Mouse (Mus musculus): Measurements from ENCODE around the gene Arl4a. TPM values are rescaled to one million over a fixed set of nuclear protein-coding genes. Genes with fewer than 3 reads are reported as not detected.

Arl4a gene
- total RNA-seq, 2 experiments from 2014 or later: 9.3 to 11.3 TPM

DNA sequence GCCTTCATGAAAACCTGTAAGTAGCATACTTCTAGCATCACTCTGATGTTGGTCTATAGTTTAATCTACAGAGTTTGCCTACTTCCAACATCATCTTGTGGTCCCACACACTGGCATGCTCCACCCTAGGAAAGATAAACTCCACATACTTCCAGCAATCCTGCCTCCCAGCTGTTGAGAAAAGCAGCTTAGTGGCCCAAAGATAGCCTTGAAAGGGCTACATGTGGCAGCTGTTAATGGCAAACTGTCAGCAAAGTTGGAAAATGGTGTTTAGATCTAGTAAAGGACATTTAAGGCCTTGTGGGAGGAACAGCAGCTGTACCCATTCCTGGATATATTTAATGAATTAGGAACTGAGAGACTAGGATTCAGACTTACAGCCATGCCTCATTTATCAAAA, 68.3 kb downstream of the Arl4a start:
- no peak for ATAC-seq (ENCODE audit: poor library complexity, severe bottlenecking)

DNA sequence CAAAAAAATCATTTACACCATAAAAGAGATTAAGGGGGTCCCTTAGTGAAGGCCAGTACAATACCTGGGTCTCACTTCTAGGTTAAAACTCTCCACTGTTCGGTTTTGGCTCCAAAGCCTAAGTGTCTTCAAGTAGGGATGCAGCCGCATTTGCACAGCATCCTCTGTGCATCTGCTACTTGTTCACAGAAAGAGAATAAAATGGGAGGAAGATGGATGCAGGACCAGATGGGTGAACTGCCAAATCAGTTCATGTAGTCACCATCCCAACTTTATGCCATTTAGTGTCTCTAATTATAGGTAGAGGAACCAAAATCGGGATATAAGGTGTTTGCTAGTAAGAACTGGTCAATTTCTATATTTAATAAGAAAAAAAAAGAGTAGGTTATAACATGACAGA, 69.7 kb downstream of the Arl4a start:
- no peak for ATAC-seq (ENCODE audit: poor library complexity, severe bottlenecking)

DNA sequence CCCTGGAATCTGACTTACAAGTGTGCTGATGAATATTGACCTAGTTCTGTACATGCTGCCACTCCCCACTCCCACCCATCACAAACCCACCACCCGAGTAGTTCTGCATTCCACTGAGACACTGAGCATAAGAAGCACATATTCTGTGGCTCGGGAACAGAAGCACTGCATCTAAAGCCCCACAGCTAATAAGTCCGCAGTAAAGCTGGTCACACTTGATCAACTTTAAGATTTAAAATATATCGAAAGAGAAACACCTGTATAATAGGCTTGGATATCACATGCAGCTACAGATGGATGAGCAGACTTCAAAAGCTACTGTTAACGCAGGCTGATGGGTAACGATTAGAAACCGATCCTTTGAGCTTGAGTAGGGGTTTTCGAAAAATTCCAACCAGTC, 78.7 kb downstream of the Arl4a start:
- no peak for ATAC-seq (ENCODE audit: poor library complexity, severe bottlenecking)

DNA sequence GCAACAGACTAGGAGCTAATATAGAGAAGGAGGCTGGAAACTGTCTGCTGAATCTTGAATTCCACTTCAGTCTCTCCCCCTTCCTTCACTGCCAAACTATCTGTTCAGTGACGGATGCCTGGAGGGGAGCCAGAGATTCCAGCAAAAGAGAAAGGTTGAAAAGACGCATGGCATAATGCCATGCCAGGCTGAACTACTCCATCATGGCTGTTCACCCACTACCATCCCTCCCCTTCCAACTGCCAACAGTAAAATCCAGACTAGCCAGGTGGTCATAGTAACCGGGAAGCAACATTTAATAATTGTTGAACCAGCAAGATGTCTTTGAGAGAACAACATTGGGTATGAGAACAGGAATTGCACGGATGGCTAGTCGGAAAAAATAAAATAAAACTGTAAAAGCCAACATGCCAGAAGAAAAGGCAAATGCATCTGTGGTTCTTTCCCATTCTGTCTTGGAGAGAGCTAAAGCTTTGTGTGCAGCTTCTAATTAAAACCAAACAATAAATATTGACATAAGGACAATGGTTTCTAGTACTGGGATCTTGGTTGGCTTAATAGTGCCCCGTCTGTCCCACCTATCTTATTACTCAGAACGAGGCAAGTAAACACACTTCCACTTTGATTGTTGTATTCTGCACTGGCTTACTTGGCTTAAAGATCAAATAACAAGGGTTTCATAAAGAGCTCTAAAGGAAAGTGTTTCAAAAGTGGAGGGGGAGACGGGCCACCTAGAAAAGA, 79.7 kb downstream of the Arl4a start:
- no peak for ATAC-seq (ENCODE audit: poor library complexity, severe bottlenecking)

- ATAC-seq (ENCODE audit: poor library complexity, severe bottlenecking): no peak
Observed at GRCm38 (mm10) chr12:39956396-39956795, 81.4 kb downstream of the Arl4a start.

Other genes starting within 250 kb of the Arl4a start
- 0.09 and 0.78 TPM in 2 replicates for gene Scin, start 96.2 kb upstream of the Arl4a start, total RNA-seq (2015)
- gene Scin, start 96.2 kb upstream of the Arl4a start, total RNA-seq (2017): 1.2 and 1.4 TPM in 2 replicates
- gene Lsmem1, start 161.5 kb upstream of the Arl4a start, total RNA-seq (2015): not detected in 2 replicates
- gene Lsmem1, start 161.5 kb upstream of the Arl4a start, total RNA-seq (2017): 0.26 TPM in 1 of 2 replicates, not detected in the other
- gene Ifrd1, start 210.5 kb upstream of the Arl4a start, total RNA-seq (2015): 135 and 150 TPM in 2 replicates
- 99.7 and 100 TPM in 2 replicates for gene Ifrd1, start 210.5 kb upstream of the Arl4a start, total RNA-seq (2017)

Data from megakaryocyte, adult 5-6 weeks (primary cell).